Mouse (Mus musculus) cerebellum, adult 11 months (tissue): ENCODE results near the gene Hectd2.

Experiments
- DNase-seq: peaks from one replicate; pipeline ENCODE4 v3.0.0; 2022

Hectd2 gene

DNA sequence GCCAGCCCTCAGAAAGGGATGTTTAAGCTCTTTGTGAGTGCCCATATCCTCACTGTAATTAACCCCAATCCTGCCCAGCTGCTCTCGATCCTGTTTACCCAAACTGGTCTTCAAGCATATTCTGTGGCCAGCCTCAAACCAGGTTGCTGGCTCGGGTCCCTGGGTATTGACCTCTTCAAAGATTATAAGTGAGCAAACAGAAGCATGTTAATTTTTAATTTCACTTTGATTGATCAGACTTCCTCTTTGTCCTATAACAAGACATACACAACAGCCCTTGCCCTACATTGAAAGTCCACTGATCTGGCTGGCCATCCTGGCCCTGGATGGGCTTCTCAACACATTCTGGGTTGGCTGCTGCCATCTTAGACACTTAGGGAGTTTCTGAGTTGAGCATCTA, 109.5 kb downstream of the Hectd2 start:
- DNase-seq: no peak

- DNase-seq: no peak
These were observed 110.0 kb downstream of the Hectd2 start for GRCm38 (mm10) chr19:36664417-36664816.

GRCm38 (mm10) chr19:36665206-36665605, 110.8 kb downstream of the Hectd2 start:
- no peak for DNase-seq

DNA sequence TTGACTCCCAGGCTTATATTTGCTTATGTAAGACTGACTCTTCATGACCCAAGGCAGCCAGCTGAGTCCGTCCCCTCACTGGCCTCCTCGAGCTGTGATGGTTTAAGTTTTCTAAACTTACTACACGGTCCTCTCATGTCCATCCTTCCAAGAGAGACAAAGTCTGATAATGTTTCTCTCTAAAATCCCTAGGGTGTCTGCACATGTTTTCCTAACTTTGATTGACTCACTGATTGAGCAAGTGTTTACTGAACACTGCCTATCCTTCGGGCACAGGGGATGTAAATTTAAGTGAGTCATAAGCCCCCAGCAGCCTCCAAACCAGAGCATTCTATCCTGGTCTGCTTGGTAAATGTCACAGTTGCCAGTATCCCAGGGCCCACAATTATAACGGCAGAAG, 111.2 kb downstream of the Hectd2 start:
- DNase-seq: no peak

- no peak for DNase-seq
These were observed 112.0 kb downstream of the Hectd2 start for GRCm38 (mm10) chr19:36666471-36666870.

DNA sequence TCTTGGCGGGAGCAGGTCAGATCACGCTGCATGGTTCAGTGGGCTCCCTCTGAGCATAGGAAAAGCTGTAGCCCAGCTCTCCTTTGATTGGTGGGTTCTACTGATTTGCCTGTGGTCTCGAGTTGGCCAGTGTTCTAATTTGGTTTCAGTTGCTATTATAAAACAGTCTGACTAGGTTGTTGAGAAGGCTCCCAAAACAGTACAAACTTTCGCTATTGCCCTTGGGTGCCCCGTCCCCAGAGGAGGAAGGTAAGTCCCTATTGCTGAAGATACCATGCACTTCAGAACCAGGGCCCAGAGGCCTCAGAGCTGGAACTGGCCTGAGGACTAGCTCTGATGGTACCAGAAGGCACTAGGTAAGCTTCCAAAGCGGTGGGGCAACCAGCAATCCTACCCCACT, 112.9 kb downstream of the Hectd2 start:
- DNase-seq: no peak

- DNase-seq: no peak
These were observed 113.7 kb downstream of the Hectd2 start for GRCm38 (mm10) chr19:36668098-36668497.

GRCm38 (mm10) chr19:36668881-36669639, 114.6 kb downstream of the Hectd2 start:
- DNase-seq: no peak

- no peak for DNase-seq
These were observed 115.4 kb downstream of the Hectd2 start for GRCm38 (mm10) chr19:36669720-36670451.
